Comparison of ENCODE assay signal across 19 mouse cellular contexts in the genomic region with DNA sequence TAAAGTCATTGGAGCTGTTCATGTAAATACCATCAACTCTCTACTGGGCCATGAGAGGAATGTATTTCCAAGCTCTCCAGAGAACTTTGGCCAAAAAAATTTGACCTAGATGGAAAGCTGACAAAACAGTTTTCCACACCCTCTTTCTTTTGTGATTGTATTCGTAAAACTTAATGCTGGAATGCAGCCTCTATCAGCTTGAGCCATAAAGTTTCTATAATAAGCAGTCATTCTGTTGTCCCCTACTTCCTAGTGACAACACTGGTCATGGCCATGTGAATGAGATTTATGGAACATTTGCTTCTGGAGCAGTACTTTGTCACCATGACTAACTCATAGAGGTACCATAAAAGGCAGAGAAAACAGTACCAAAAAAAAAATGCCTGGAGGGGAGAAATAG.
A peak's percentile ranks its signal among the peaks of the same experiment; 100 is the strongest.
DNase-seq lines count a peak whose midpoint lies in the region; ATAC-seq and TF ChIP-seq lines count a peak whose summit lies in the region.
"Had no signal": no experiment of that assay in that cellular context is flagged by ENCODE, and none has a peak within 500 bp of the region (broad histone marks: within the 10 kb centered on the region; RNA-seq: fewer than 3 reads in every experiment).

No protein-coding gene starts in this region.

- H3K36me3 ChIP-seq in kidney, embryonic 15.5 days, result no peaks in the 10 kb centered on the region
- H3K36me3 ChIP-seq in lung, postnatal 0 days (ENCODE audit: insufficient read depth, low read length), result no peaks in the 10 kb centered on the region
- H3K36me3 ChIP-seq in intestine, embryonic 16.5 days (ENCODE audit: control insufficient read depth, insufficient read depth, low read length), result no peaks in the 10 kb centered on the region
- H3K36me3 ChIP-seq: embryonic facial prominence, embryonic 15.5 days; forebrain, embryonic 10.5 days; heart, embryonic 12.5 days; hindbrain, embryonic 10.5 days had no signal

- TF ChIP-seq EP300 in lung, postnatal 0 days (IDR thresholded peaks at IDR 0.05), result no peak

- TF ChIP-seq CTCF in lung, postnatal 0 days (IDR thresholded peaks at IDR 0.05), result no peak

- no peak for DNase-seq in kidney, postnatal 4 days
- peak; percentile 28 for DNase-seq in lung, postnatal 0 days (ENCODE audit: low spot score)
- DNase-seq in lung, postnatal 14 days, result no peak
- DNase-seq in neural tube, embryonic 10.5 days (ENCODE audit: extremely low spot score, low spot score), result no peak
- DNase-seq: adrenal gland, postnatal 25 days; cerebellum, adult 2 months; cerebellum, postnatal 10 days; embryo, embryonic 11 days; gastrocnemius, adult 2 months; gastrocnemius, postnatal 25 days had no signal

- WGBS in kidney, embryonic 15.5 days, result 41% methylated on average over 1 of the region's 1 CpGs
- 37% methylated on average over 1 of the region's 1 CpGs for WGBS in lung, postnatal 0 days
- 32% methylated on average over 1 of the region's 1 CpGs for WGBS in intestine, embryonic 16.5 days

- 0 out of 2 replicates have a peak overlapping the region, but pooled peaks have one; percentile 41 for H3K27ac ChIP-seq in kidney, embryonic 15.5 days
- no peak overlapping the region for H3K27ac ChIP-seq in lung, postnatal 0 days (ENCODE audit: low read length)
- H3K27ac ChIP-seq in intestine, embryonic 16.5 days (ENCODE audit: low read length), result no peak overlapping the region
- H3K27ac ChIP-seq: embryonic facial prominence, embryonic 15.5 days; forebrain, embryonic 10.5 days; gastrocnemius, adult 2 months; hindbrain, embryonic 10.5 days; hindbrain, embryonic 14.5 days had no signal

- H3K9ac ChIP-seq in kidney, embryonic 15.5 days, result no peak overlapping the region
- no peak overlapping the region for H3K9ac ChIP-seq in lung, postnatal 0 days (replicated peaks; ENCODE audit: low read depth)
- no peak overlapping the region for H3K9ac ChIP-seq in intestine, embryonic 16.5 days (ENCODE audit: low read depth, low read length)
- H3K9ac ChIP-seq: embryonic facial prominence, embryonic 15.5 days; heart, embryonic 12.5 days; hindbrain, embryonic 14.5 days had no signal

- ATAC-seq in kidney, embryonic 15.5 days (replicated peaks; ENCODE audit: low FRiP score), result no peak
- no peak for ATAC-seq in lung, postnatal 0 days
- ATAC-seq in intestine, embryonic 16.5 days, result peak; percentile 56
- ATAC-seq: forebrain, embryonic 14.5 days had no signal

- no peak overlapping the region for H3K4me2 ChIP-seq in kidney, embryonic 15.5 days
- H3K4me2 ChIP-seq in lung, postnatal 0 days (replicated peaks; ENCODE audit: low read depth, low read length), result no peak overlapping the region
- no peak overlapping the region for H3K4me2 ChIP-seq in intestine, embryonic 16.5 days (ENCODE audit: low read depth, low read length)
- H3K4me2 ChIP-seq: embryonic facial prominence, embryonic 15.5 days; heart, embryonic 12.5 days; hindbrain, embryonic 14.5 days had no signal

- no peaks in the 10 kb centered on the region for H3K27me3 ChIP-seq in kidney, embryonic 15.5 days
- H3K27me3 ChIP-seq in lung, postnatal 0 days (replicated peaks; ENCODE audit: insufficient read depth, low read length), result no peaks in the 10 kb centered on the region
- no peaks in the 10 kb centered on the region for H3K27me3 ChIP-seq in intestine, embryonic 16.5 days (replicated peaks; ENCODE audit: control insufficient read depth, insufficient read depth, low read length)
- H3K27me3 ChIP-seq: embryonic facial prominence, embryonic 15.5 days; heart, embryonic 12.5 days had no signal

- H3K4me1 ChIP-seq in kidney, embryonic 15.5 days, result peaks cover 30% of the 10 kb centered on the region
- no peaks in the 10 kb centered on the region for H3K4me1 ChIP-seq in lung, postnatal 0 days (ENCODE audit: insufficient read depth, low read depth, low read length)
- no peaks in the 10 kb centered on the region for H3K4me1 ChIP-seq in intestine, embryonic 16.5 days (ENCODE audit: control insufficient read depth, insufficient read depth, low read length)
- H3K4me1 ChIP-seq: forebrain, embryonic 10.5 days; hindbrain, embryonic 10.5 days had no signal

- no peak overlapping the region for H3K4me3 ChIP-seq in kidney, embryonic 15.5 days (replicated peaks)
- H3K4me3 ChIP-seq in lung, postnatal 0 days (ENCODE audit: low read depth, low read length), result no peak overlapping the region
- no peak overlapping the region for H3K4me3 ChIP-seq in intestine, embryonic 16.5 days (ENCODE audit: low read length)
- H3K4me3 ChIP-seq: embryonic facial prominence, embryonic 15.5 days; erythroblast, embryonic 14.5 days; forebrain, embryonic 10.5 days; gastrocnemius, adult 2 months; heart, embryonic 12.5 days; hindbrain, embryonic 10.5 days had no signal

- no peaks in the 10 kb centered on the region for H3K9me3 ChIP-seq in kidney, embryonic 15.5 days (replicated peaks)
- no peaks in the 10 kb centered on the region for H3K9me3 ChIP-seq in lung, postnatal 0 days (ENCODE audit: low read length)
- no peaks in the 10 kb centered on the region for H3K9me3 ChIP-seq in intestine, embryonic 16.5 days (ENCODE audit: control insufficient read depth, low read length)
- H3K9me3 ChIP-seq: embryonic facial prominence, embryonic 15.5 days; forebrain, embryonic 10.5 days; heart, embryonic 12.5 days; hindbrain, embryonic 10.5 days had no signal
